Mouse (Mus musculus): ENCODE results near the gene Tmem191c. TPM values are rescaled to one million over a fixed set of nuclear protein-coding genes. Genes with fewer than 3 reads are reported as not detected.
"Not testable (repeated sequence)": the region's sequence is repeated elsewhere in the genome, so short reads cannot be mapped to it uniquely, and the experiment has no call there.

Gene Tmem191c
- polyA plus RNA-seq (2015; fragmentation: Nextera tagmentation; extraction: Ambion mirVana): 12.6 and 14.3 TPM in 2 replicates

GRCm38 (mm10) chr16:17275721-17276120 lies at the start of gene Tmem191c:
TSS of gene Tmem191c (plus strand) at chr16:17276077.
- Histone ChIP-seq H3K27me3 (peaks cover 31% of the 10 kb centered on the region), H3K9me3 (peaks cover 5% of the 10 kb centered on the region; the same call in 1 of the 2 replicates), H3K4me2 (replicated peaks) (peak within 1 kb of the TSS; percentile 96), H3K4me3 (peak within 1 kb of the TSS; percentile 60), H3K4me1 (peaks cover 19% of the 10 kb centered on the region), H3K9ac (peak within 1 kb of the TSS; percentile 67), H3K27ac (peak within 1 kb of the TSS; percentile 48; the same call in 1 of the 2 replicates), H3K36me3 (peaks cover 18% of the 10 kb centered on the region)
- no peak for ATAC-seq (ENCODE audit: low FRiP score, low read depth)
- 60% methylated on average over 7 of the region's 7 CpGs for WGBS

- Histone ChIP-seq H3K4me3 (no peak overlapping the region), H3K9ac (no peak overlapping the region), H3K9me3 (peaks cover 7% of the 10 kb centered on the region; the same call in 1 of the 2 replicates), H3K36me3 (no peaks in the 10 kb centered on the region), H3K4me1 (no peaks in the 10 kb centered on the region), H3K27me3 (no peaks in the 10 kb centered on the region), H3K27ac (no peak overlapping the region), H3K4me2 (replicated peaks) (no peak overlapping the region)
- no peak for ATAC-seq (ENCODE audit: low FRiP score, low read depth)
These were observed 49.4 kb upstream of the Tmem191c start for GRCm38 (mm10) chr16:17226496-17226895.

- WGBS: 96% methylated on average over 2 of the region's 2 CpGs
- H3K9me3 ChIP-seq; H3K27me3 ChIP-seq; H3K9ac ChIP-seq; H3K4me3 ChIP-seq; H3K36me3 ChIP-seq; H3K4me2 ChIP-seq (replicated peaks); H3K27ac ChIP-seq; ATAC-seq (ENCODE audit: low FRiP score, low read depth): not testable (repeated sequence)
- peaks cover 27% of the 10 kb centered on the region for H3K4me1 ChIP-seq
These were observed 44.4 kb upstream of the Tmem191c start for GRCm38 (mm10) chr16:17231523-17231922.

- peak within 1 kb of the TSS; percentile 87 for H3K4me3 ChIP-seq
- no peaks in the 10 kb centered on the region for H3K36me3 ChIP-seq
- peak within 1 kb of the TSS; percentile 86 for H3K27ac ChIP-seq
- WGBS: 1% methylated on average over 55 of the region's 59 CpGs
- peaks cover 7% of the 10 kb centered on the region; the same call in 1 of the 2 replicates for H3K9me3 ChIP-seq
- peaks cover 40% of the 10 kb centered on the region for H3K4me1 ChIP-seq
- no peaks in the 10 kb centered on the region for H3K27me3 ChIP-seq
- peak within 1 kb of the TSS; percentile 93 for H3K9ac ChIP-seq
- peak within 1 kb of the TSS; percentile 95 for H3K4me2 ChIP-seq (replicated peaks)
- ATAC-seq (ENCODE audit: low FRiP score, low read depth): peak; percentile 98
These were observed 42.8 kb upstream of the Tmem191c start, which contains the start of gene Hic2 for GRCm38 (mm10) chr16:17232794-17233701. TSS of gene Hic2 (plus strand) at chr16:17233572.

GRCm38 (mm10) chr16:17233702-17234498 lies 42.0 kb upstream of the Tmem191c start:
- Histone ChIP-seq H3K27ac (peak overlapping the region; percentile 86), H3K9me3 (peaks cover 7% of the 10 kb centered on the region; the same call in 1 of the 2 replicates), H3K36me3 (no peaks in the 10 kb centered on the region), H3K27me3 (no peaks in the 10 kb centered on the region), H3K9ac (peak overlapping the region; percentile 93), H3K4me3 (peak overlapping the region; percentile 87), H3K4me1 (peaks cover 47% of the 10 kb centered on the region), H3K4me2 (replicated peaks) (peak overlapping the region; percentile 95)
- under 1% methylated on average over 60 of the region's 62 CpGs for WGBS
- ATAC-seq (ENCODE audit: low FRiP score, low read depth): peak; percentile 12

- under 1% methylated on average over 12 of the region's 12 CpGs for WGBS
- peak overlapping the region; percentile 95 for H3K4me2 ChIP-seq (replicated peaks)
These were observed 41.4 kb upstream of the Tmem191c start for GRCm38 (mm10) chr16:17234499-17234895.

GRCm38 (mm10) chr16:17234916-17235665 lies 40.8 kb upstream of the Tmem191c start:
- Histone ChIP-seq H3K4me3 (peak overlapping the region; percentile 87), H3K36me3 (no peaks in the 10 kb centered on the region), H3K27me3 (no peaks in the 10 kb centered on the region), H3K9me3 (peaks cover 1% of the 10 kb centered on the region; the same call in 1 of the 2 replicates), H3K4me2 (replicated peaks) (peak overlapping the region; percentile 95), H3K9ac (peak overlapping the region; percentile 93), H3K27ac (peak overlapping the region; percentile 86), H3K4me1 (peaks cover 59% of the 10 kb centered on the region)
- WGBS: 17% methylated on average over 9 of the region's 9 CpGs
- ATAC-seq (ENCODE audit: low FRiP score, low read depth): no peak

More at GRCm38 (mm10) chr16:17234499-17234895, 41.4 kb upstream of the Tmem191c start:
- H3K4me1 ChIP-seq: peaks cover 53% of the 10 kb centered on the region
- H3K36me3 ChIP-seq: no peaks in the 10 kb centered on the region
- H3K27ac ChIP-seq: peak overlapping the region; percentile 86
- 0 out of 2 replicates have a peak, but pooled peaks have one; percentile 21 for ATAC-seq (ENCODE audit: low FRiP score, low read depth)
- peaks cover 7% of the 10 kb centered on the region; the same call in 1 of the 2 replicates for H3K9me3 ChIP-seq
- H3K9ac ChIP-seq: peak overlapping the region; percentile 93
- H3K27me3 ChIP-seq: no peaks in the 10 kb centered on the region
- H3K4me3 ChIP-seq: peak overlapping the region; percentile 87

- peaks cover 66% of the 10 kb centered on the region for H3K4me1 ChIP-seq
- WGBS: 88% methylated on average over 3 of the region's 3 CpGs
- no peak for ATAC-seq (ENCODE audit: low FRiP score, low read depth)
These were observed 38.2 kb upstream of the Tmem191c start for GRCm38 (mm10) chr16:17237634-17238033.

GRCm38 (mm10) chr16:17239409-17239808 lies 36.5 kb upstream of the Tmem191c start:
- 66% methylated on average over 2 of the region's 2 CpGs for WGBS
- Histone ChIP-seq H3K36me3 (no peaks in the 10 kb centered on the region), H3K4me1 (peaks cover 67% of the 10 kb centered on the region), H3K9me3 (no peaks in the 10 kb centered on the region), H3K4me2 (replicated peaks) (no peak overlapping the region), H3K27ac (no peak overlapping the region), H3K27me3 (no peaks in the 10 kb centered on the region), H3K4me3 (no peak overlapping the region), H3K9ac (no peak overlapping the region)
- ATAC-seq (ENCODE audit: low FRiP score, low read depth): no peak

More at GRCm38 (mm10) chr16:17237634-17238033, 38.2 kb upstream of the Tmem191c start:
- Histone ChIP-seq H3K9me3 (no peaks in the 10 kb centered on the region), H3K9ac (no peak overlapping the region), H3K4me2 (replicated peaks) (no peak overlapping the region), H3K27ac (no peak overlapping the region), H3K4me3 (no peak overlapping the region), H3K27me3 (no peaks in the 10 kb centered on the region), H3K36me3 (no peaks in the 10 kb centered on the region)

- Histone ChIP-seq H3K9me3 (no peaks in the 10 kb centered on the region), H3K36me3 (no peaks in the 10 kb centered on the region), H3K4me1 (peaks cover 38% of the 10 kb centered on the region), H3K27ac (no peak overlapping the region), H3K4me2 (replicated peaks) (no peak overlapping the region), H3K9ac (no peak overlapping the region), H3K4me3 (no peak overlapping the region), H3K27me3 (no peaks in the 10 kb centered on the region)
- ATAC-seq (ENCODE audit: low FRiP score, low read depth): no peak
- WGBS: 59% methylated on average over 1 of the region's 1 CpGs
These were observed 32.1 kb upstream of the Tmem191c start for GRCm38 (mm10) chr16:17243731-17244130.

GRCm38 (mm10) chr16:17244996-17245395 lies 30.9 kb upstream of the Tmem191c start:
- H3K9ac ChIP-seq: no peak overlapping the region
- H3K4me1 ChIP-seq: peaks cover 34% of the 10 kb centered on the region
- H3K9me3 ChIP-seq: no peaks in the 10 kb centered on the region
- no peak for ATAC-seq (ENCODE audit: low FRiP score, low read depth)
- no peaks in the 10 kb centered on the region for H3K27me3 ChIP-seq
- H3K4me3 ChIP-seq: no peak overlapping the region
- H3K36me3 ChIP-seq: no peaks in the 10 kb centered on the region
- no peak overlapping the region for H3K27ac ChIP-seq
- 81% methylated on average over 1 of the region's 1 CpGs for WGBS
- H3K4me2 ChIP-seq (replicated peaks): no peak overlapping the region
